Mouse (Mus musculus): Measurements from ENCODE around the gene Vmac.
A peak's percentile ranks its signal among the peaks of the same experiment; 100 is the strongest.

The Vmac gene

GRCm38 (mm10) chr17:56738221-56738620, 20.4 kb upstream of the Vmac start:
- DNase-seq = no peak

- DNase-seq = peak in 1 of 2 experiments; percentile 37
Measured at GRCm38 (mm10) chr17:56736534-56736933, 18.7 kb upstream of the Vmac start.

DNA sequence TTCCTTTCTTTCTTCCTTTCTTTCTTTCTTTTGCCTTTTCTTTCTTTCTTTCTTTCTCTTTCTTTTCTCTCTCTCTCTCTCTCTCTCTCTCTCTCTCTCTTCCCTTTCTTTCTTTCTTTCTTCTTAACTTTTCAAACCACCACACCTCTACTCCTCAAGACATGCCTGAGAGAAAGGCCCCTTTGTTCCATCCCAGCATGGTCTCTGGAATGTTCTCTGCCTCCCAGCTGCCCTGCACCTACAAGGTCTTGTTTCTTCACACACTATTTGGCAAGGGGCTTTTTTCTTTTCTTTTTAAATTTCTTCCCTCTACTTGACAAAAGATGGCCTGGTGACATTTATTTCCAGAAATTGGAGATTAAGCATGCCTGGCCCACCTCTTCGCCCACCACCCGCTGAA, 11.8 kb upstream of the Vmac start:
- DNase-seq = no peak

- no peak for DNase-seq
Measured at GRCm38 (mm10) chr17:56729151-56729550, 11.3 kb upstream of the Vmac start.

DNA sequence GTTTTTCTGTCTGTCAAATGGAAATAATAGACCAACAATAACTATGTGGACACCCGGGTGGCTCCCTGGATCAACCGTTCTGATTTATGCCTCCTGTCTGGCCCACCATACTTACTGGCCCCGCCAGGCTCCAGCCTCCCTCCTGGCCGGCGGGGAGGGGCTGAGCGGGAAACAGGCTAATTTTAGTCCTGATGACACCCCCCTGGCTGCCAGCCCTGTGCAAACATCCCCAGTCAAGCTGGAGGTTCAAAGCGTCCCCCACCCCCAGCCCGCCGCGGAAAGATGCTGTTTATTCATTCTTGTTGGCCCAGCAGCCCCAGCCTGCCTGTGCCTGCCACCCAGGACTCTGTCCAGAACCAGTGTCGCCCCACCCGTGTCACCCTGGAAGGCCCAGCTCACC, 10.3 kb upstream of the Vmac start:
- DNase-seq = peak; percentile 41 to 61

GRCm38 (mm10) chr17:56727659-56728058, 9.8 kb upstream of the Vmac start:
- peak; percentile 58 to 66 for DNase-seq

- peak in 1 of 2 experiments; percentile 39 for DNase-seq
Measured at GRCm38 (mm10) chr17:56727029-56727649, 9.3 kb upstream of the Vmac start.

DNA sequence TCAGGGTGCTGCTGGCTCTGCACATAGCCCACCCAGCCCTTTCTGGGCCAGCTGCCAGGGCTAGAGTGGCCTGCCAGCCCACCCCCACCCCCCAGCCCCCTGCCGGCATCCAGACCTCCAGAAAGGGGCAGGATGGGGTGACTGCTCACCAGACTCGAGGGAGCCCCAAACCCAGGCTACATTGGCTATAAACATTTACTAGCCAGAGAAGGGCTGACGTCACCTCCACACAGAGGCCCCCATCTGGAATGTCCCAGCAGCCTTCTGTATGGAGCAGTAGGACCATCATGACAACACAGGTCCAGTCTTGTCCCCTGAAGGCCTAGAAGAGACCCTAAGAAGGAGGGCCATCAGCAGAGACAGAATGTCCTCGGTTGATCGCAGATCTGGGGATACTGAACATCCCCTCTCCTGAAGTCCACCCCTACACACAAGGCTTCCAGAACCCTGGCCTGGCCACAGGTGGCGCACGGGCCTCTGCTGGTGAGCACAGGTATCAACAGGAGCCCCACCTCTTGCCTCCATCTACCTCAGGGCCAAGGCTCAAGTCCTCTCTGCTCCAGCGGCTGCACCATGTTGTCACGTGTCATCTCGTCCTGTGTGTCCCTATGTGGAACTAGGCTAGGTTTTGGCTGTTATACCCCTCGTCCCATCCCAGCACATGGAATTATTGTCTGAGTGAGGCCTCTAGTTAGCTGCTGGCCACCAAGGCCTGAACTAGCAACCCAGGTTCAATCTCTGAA, 5.8 kb upstream of the Vmac start:
- no peak for DNase-seq

- DNase-seq = peak; percentile 59 to 71
Measured at GRCm38 (mm10) chr17:56722441-56722840, 4.6 kb upstream of the Vmac start.

GRCm38 (mm10) chr17:56716655-56717362, 1.0 kb downstream of the Vmac start:
- peak; percentile 97 to 98 for DNase-seq

DNA sequence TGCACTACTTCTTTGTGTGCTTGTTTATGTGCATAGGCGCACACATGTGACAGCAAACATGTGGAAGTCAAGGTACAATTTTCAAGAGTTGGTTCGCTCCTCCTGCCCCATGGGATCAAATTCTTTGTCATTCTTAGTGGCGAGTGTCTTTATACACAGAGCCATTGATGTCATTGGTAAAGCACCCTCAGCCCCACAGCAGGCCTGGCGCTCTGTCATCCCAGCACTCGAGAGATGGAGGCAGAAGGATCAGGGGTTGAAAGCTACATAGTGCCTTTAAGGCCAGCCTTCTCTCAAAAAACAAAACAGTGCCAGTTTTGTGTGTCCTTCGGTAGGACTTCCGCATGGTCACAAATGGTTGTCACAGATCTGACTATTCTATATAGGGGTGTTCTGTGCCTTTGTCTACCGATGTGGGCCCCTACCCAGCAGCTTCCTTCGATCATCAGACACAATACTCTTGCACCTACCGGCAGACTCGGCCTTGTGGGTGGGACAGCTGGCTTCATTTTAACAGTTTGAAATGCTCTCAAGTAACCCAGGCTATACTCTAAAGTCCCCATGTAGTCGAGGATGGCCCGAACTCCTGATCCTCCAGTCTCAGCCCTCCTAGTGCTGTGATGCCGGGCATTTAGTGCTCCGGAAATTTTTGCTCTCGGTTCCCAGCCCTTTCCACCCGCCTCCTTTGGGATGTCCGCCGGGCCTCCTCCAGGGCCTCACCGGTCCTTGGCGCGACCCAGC, 1.7 kb downstream of the Vmac start:
- DNase-seq = no peak

DNA sequence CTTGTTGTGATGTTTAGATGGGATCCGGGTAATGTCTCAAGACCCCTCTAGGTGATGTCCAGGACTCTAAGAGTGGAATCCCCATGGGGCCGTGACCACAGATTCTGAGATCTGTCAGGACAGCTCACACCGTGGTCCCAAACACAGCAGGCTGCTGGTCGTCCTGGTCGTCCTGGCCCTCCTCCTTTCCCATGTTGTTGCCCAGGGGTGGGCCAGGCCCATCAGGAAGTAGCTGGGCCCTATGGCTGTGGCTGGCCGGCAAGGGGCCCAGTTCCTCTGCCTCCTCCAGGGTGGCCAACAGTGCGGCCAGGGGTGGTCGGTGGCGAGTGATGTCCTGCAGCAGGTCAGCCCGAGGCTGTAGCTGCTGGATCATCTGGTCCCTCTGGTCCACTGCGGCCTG, 2.5 kb downstream of the Vmac start:
- no peak for DNase-seq

GRCm38 (mm10) chr17:56709708-56710107, 8.1 kb downstream of the Vmac start:
- no peak for DNase-seq

DNA sequence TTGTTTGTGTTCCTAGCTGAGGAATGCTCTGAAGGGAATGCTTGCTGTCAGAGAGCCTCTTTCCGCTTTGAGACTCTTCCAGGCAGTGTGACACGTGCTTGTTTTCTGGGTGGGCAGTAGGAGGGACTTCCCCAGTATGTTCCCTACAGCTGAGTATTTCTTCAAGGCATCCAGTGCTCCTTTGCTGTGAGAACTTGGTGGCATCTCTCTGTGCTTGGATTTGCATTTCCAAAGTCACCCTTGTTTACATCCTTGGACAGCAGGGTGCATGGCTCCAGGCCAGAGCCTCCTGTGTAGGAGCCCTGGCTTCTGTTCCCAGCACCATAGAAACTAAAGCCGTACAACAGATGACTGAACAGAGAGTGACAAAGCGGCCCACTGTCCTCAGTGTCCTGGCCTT, 9.1 kb downstream of the Vmac start:
- no peak for DNase-seq

DNA sequence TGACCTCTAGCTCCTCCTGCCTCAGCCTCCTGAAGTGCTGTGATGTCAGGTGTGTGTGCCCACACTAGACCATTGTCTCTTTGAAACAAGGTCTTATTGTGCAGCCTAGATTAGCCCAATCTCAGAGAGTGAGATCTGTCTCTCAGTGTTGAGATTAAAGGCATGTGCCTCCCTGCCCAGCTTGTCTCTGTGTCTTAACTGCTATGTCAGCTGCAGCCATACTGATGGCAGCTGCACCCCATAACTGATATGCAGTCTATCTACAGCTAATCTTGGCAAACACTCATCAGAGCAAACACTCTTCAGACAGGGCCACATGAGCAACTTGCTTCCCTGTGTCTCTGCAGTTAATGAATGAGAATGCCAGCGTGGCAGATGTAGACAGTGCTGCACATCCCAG, 11.3 kb downstream of the Vmac start:
- no peak for DNase-seq

DNA sequence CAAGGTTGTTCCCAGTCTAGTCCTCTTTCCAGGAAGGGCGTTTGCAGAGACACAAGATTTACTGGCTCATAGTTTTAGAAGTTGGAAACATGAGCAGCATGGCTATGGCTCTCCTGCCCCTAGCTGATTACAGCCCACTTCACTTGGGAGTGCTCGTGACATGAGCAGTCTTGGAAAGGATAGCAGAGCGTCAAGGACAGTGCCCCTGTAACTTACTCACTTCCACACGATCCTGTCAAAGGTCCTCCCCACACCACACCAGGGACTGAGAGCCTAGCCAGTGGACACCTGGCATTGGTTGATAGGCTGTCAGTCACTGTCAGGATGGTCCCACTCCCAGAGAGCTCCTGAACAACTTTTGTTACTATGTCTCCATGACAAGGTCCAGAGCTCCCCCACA, 14.8 kb downstream of the Vmac start:
- no peak for DNase-seq

- no peak for DNase-seq
Measured at GRCm38 (mm10) chr17:56700451-56700850, 17.4 kb downstream of the Vmac start.

- peak; percentile 22 to 42 for DNase-seq
Measured at GRCm38 (mm10) chr17:56693851-56694310, 23.9 kb downstream of the Vmac start.

DNA sequence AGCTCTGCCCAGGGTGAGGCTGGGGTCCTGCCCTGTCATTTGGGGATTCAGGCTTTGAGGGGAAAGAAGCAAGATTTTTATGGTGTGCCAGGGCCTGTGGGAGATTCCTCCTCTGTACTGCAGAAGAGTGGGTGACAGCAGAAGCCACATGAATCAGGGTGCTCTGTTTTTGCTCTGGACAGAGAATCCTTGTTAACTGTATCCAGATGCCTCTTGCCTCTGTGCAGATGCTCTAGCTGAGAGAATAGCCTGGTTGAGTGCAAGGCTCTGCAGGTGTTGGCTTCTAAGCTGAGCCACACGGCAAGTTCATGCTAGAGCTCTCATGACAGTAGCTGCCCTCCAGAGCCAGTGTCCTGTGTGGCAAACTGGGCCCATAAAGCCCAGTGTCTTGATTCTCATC, 24.4 kb downstream of the Vmac start:
- no peak for DNase-seq

- DNase-seq = no peak
Measured at GRCm38 (mm10) chr17:56688689-56689088, 29.1 kb downstream of the Vmac start.

GRCm38 (mm10) chr17:56688045-56688444, 29.8 kb downstream of the Vmac start:
- no peak for DNase-seq

DNA sequence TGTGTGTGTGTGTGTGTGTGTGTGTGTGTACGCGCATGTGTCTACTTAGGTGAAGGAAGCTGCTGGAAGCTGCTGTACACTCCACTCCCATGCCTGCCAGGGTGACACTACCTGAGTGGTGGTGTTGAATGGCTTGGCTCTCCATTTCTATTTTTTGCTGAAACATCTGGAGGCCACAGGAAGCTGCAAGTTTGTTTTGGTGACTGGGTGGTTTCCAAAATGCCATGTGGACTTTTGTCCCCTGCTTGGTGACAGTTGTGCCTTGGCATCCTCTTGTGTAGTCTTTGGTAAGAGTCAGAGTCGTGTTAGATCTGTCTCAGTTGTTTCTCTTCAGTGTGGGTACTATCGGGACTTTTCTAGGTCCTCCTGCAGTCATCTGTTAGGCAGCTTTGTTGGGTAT, 31.0 kb downstream of the Vmac start:
- no peak for DNase-seq

GRCm38 (mm10) chr17:56684649-56685048, 33.2 kb downstream of the Vmac start:
- no peak for DNase-seq
